Mouse (Mus musculus): ENCODE data around the gene Sult1c1. TPM values are rescaled to one million over a fixed set of nuclear protein-coding genes. Genes with fewer than 3 reads are reported as not detected.
"Not testable (repeated sequence)": the region's sequence is repeated elsewhere in the genome, so short reads cannot be mapped to it uniquely, and the experiment has no call there.

The Sult1c1 gene
- total and polyA plus RNA-seq, 3 experiments, result not detected

DNA sequence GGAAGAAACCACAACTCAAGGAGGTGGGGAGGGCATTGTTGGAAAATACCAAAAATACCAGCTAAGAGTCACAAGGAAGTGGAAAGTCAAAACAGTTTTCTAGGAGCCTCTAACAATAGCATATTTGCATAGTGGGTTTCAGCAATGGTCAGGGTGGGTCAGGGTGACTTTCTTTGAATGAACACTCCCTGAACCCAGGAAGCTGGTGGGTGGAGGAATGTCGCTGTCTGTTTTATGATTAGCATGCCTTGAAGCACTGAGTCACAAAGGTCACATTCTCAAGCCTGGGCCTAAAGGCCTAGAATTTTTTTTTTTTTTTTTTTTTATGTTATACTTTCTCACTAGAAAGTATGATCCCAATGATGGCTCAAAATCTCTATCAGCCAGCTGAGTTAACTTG lies 20.1 kb upstream of the Sult1c1 start:
- H3K9me3 ChIP-seq (replicated peaks; ENCODE audit: low read length); DNase-seq (ENCODE audit: extremely low read depth); H3K27me3 ChIP-seq (replicated peaks); H3K79me2 ChIP-seq (replicated peaks; ENCODE audit: control insufficient read depth, extremely low read depth, insufficient read depth, poor library complexity, severe bottlenecking); H3K4me2 ChIP-seq (ENCODE audit: insufficient read depth, low read depth, poor library complexity, severe bottlenecking); dilution Hi-C loops (cut with MboI; ENCODE audit: extremely low pct_ligation_motif_present, extremely low pct_unique_long_range_greater_than_20kb, low sequenced_read_pairs); H3K4me1 ChIP-seq (ENCODE audit: control insufficient read depth in 1 of 2, insufficient read depth in 2 of 2); H3K4me3 ChIP-seq (replicated peaks in 1 of 3; ENCODE audit: low read depth in 2 of 3, low read length in 2 of 3, poor library complexity in 1 of 3); H3K27ac ChIP-seq (ENCODE audit: insufficient read depth, low read depth); H3K9ac ChIP-seq (ENCODE audit: insufficient read depth, low read depth); in situ Hi-C loops (cut with MboI; ENCODE audit: low pct_ligation_motif_present, low pct_unique_long_range_greater_than_20kb, low sequenced_read_pairs); H3K36me3 ChIP-seq (replicated peaks in 1 of 2; ENCODE audit: control insufficient read depth in 1 of 2, insufficient read depth in 1 of 2, low read length in 1 of 2): not testable (repeated sequence)

DNA sequence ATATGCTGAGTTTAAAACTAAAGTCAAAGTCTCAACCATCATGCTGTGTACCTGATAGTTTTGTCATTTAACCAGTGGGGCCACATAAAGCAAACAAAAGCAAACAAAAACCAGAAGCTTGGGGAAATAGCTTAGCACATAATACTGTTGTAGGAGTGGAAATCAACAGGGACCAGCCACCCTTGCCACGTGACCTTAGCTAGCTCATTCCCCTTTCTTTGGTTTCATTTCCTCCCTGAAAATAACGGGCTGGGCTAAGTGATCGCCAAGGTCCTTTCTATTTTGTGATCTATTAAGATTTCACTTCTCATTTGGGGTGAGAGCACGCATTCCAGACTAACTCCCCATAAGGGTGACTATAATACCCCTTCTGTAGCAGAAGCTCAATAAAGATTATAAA lies 13.0 kb upstream of the Sult1c1 start:
- peak; percentile 39 for DNase-seq (ENCODE audit: extremely low read depth)
- Histone ChIP-seq H3K9me3 (replicated peaks; ENCODE audit: low read length) (no peaks in the 10 kb centered on the region), H3K4me3 (replicated peaks in 1 of 3; ENCODE audit: low read depth in 2 of 3, low read length in 2 of 3, poor library complexity in 1 of 3) (no peak overlapping the region), H3K4me2 (ENCODE audit: insufficient read depth, low read depth, poor library complexity, severe bottlenecking) (no peak overlapping the region), H3K27ac (ENCODE audit: insufficient read depth, low read depth) (no peak overlapping the region), H3K9ac (ENCODE audit: insufficient read depth, low read depth) (no peak overlapping the region), H3K4me1 (ENCODE audit: control insufficient read depth in 1 of 2, insufficient read depth in 2 of 2) (peaks cover 0 to 15% of the 10 kb centered on the region in 2 experiments; a peak in 2 of 4 replicates), H3K27me3 (replicated peaks) (no peaks in the 10 kb centered on the region), H3K79me2 (replicated peaks; ENCODE audit: control insufficient read depth, extremely low read depth, insufficient read depth, poor library complexity, severe bottlenecking) (no peaks in the 10 kb centered on the region), H3K36me3 (replicated peaks in 1 of 2; ENCODE audit: control insufficient read depth in 1 of 2, insufficient read depth in 1 of 2, low read length in 1 of 2) (no peaks in the 10 kb centered on the region)
- in situ Hi-C loops (cut with MboI; ENCODE audit: low pct_ligation_motif_present, low pct_unique_long_range_greater_than_20kb, low sequenced_read_pairs), result no loop called here
- peak; percentile 28; the same call in 1 of the 2 replicates for TF ChIP-seq USF2 (conservative IDR thresholded peaks at IDR 0.05; ENCODE audit: low read depth, low read length)
- TF ChIP-seq USF1 (IDR thresholded peaks at IDR 0.05; ENCODE audit: low read depth, low read length), result peak; percentile 37
- TF ChIP-seq KAT2A (IDR thresholded peaks at IDR 0.05; ENCODE audit: insufficient replicate concordance, low read length), result no peak
- dilution Hi-C loops (cut with MboI; ENCODE audit: extremely low pct_ligation_motif_present, extremely low pct_unique_long_range_greater_than_20kb, low sequenced_read_pairs), result no loop called here

GRCm38 (mm10) chr17:53973606-53974005 lies 16.9 kb downstream of the Sult1c1 start:
- no peak overlapping the region for H3K4me3 ChIP-seq (replicated peaks in 1 of 3; ENCODE audit: low read depth in 2 of 3, low read length in 2 of 3, poor library complexity in 1 of 3)
- H3K9ac ChIP-seq (ENCODE audit: insufficient read depth, low read depth), result no peak overlapping the region
- TF ChIP-seq PAX5 (IDR thresholded peaks at IDR 0.05; ENCODE audit: low read length) (no peak), SMC3 (IDR thresholded peaks at IDR 0.05; ENCODE audit: low read depth, low read length) (no peak), RAD21 (IDR thresholded peaks at IDR 0.05; ENCODE audit: low read depth, low read length) (no peak), KAT2A (IDR thresholded peaks at IDR 0.05; ENCODE audit: insufficient replicate concordance, low read length) (no peak), NRF1 (IDR thresholded peaks at IDR 0.05; ENCODE audit: low read depth, low read length) (no peak), JUND (conservative IDR thresholded peaks at IDR 0.05; ENCODE audit: low read depth, low read length) (no peak)
- no peaks in the 10 kb centered on the region for H3K27me3 ChIP-seq (replicated peaks)
- no peaks in the 10 kb centered on the region for H3K4me1 ChIP-seq (ENCODE audit: control insufficient read depth in 1 of 2, insufficient read depth in 2 of 2)
- H3K4me2 ChIP-seq (ENCODE audit: insufficient read depth, low read depth, poor library complexity, severe bottlenecking), result no peak overlapping the region
- no peak overlapping the region for H3K27ac ChIP-seq (ENCODE audit: insufficient read depth, low read depth)
- no peaks in the 10 kb centered on the region for H3K36me3 ChIP-seq (replicated peaks in 1 of 2; ENCODE audit: control insufficient read depth in 1 of 2, insufficient read depth in 1 of 2, low read length in 1 of 2)
- H3K79me2 ChIP-seq (replicated peaks; ENCODE audit: control insufficient read depth, extremely low read depth, insufficient read depth, poor library complexity, severe bottlenecking), result no peaks in the 10 kb centered on the region
- H3K9me3 ChIP-seq (replicated peaks; ENCODE audit: low read length), result no peaks in the 10 kb centered on the region
- in situ Hi-C loops (cut with MboI; ENCODE audit: low pct_ligation_motif_present, low pct_unique_long_range_greater_than_20kb, low sequenced_read_pairs), result no loop called here
- dilution Hi-C loops (cut with MboI; ENCODE audit: extremely low pct_ligation_motif_present, extremely low pct_unique_long_range_greater_than_20kb, low sequenced_read_pairs), result no loop called here
- no peak for DNase-seq (ENCODE audit: extremely low read depth)
